Mouse (Mus musculus): ENCODE measurements around the gene Ssc4d.

Ssc4d gene

DNA sequence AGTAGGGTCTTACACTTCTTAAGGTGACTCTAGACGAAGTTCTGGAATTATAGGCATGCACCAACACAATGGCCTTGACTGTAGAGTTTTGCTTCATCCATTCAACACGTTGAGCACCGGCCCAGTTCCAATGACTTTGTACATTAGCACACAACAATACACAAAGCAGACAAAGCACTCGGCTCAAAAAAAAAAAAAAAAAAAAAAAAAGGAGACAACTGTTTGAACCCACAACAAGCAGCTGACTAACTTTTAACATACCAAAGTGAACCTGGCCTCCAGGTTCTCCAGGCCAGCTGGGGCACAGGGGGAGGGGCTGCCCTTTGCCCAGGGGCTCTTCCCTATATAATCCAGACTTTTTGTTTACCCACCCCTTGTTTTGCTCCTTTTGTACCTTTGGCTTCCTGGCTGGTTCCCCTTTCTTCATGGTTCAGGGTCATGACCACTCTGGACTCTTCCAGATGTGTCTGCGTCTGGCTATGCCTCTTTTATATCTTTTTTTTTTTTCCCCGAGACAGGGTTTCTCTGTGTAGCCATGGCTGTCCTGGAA, 38.6 kb downstream of the Ssc4d start:
- DNase-seq, result no peak

GRCm38 (mm10) chr5:135935176-135935523, 39.2 kb downstream of the Ssc4d start:
- DNase-seq, result no peak

GRCm38 (mm10) chr5:135934481-135935175, 39.7 kb downstream of the Ssc4d start, which contains the start of gene Ywhag:
Ywhag (minus strand) TSS chr5:135934616.
- DNase-seq, result peak; percentile 98

DNA sequence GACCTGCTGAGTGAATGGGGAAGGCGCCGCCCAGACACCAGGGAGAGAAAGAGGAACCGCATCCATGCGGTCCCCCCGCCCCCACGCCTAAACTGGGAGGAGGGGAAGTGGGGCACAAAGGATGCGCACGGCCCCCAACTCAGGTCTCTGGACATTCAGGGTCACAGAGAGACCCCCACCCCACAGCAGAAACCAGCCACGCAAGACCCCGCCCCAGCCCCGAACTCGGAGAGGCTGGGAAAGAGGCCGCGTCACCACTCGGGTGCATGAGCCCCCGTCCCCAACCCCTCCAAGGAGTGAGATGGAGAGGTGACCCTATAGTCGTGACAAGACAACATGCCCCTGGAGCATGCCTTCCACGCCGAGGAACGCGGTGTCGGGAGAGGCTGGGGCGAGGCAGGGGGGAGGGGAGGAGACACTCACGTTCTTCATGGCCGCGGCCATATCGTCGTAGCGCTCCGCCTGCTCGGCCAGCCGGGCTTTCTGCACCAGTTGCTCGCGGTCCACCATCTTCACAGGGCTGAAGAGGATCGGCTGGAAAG, 40.4 kb downstream of the Ssc4d start:
- peak; percentile 65 to 83 for DNase-seq

GRCm38 (mm10) chr5:135933222-135933899, 41.0 kb downstream of the Ssc4d start:
- DNase-seq, result no peak

- no peak for DNase-seq
Observed at GRCm38 (mm10) chr5:135932359-135932758, 42.0 kb downstream of the Ssc4d start.

DNA sequence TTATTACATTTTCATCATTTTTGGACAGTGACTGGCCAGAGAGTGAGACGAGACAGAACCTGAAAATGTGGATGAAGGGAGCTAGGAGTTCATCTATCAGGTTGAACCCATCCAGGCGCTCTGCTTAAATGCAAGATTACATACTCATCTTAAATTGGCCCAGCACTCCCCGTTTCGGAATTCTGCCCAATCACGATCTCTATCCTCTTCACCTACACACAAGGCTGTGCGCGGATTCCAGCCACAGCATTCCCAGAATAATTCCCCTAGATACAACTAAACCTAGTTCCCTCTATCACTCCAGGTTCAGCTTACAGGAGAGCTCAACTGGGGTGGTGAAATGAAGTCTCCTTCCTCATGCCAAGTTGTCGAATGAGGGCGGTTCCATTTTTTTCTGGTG, 42.8 kb downstream of the Ssc4d start:
- DNase-seq, result no peak

GRCm38 (mm10) chr5:135929685-135930424, 44.5 kb downstream of the Ssc4d start:
- no peak for DNase-seq

- DNase-seq, result no peak
Observed at GRCm38 (mm10) chr5:135923901-135924300, 50.4 kb downstream of the Ssc4d start.

- peak; percentile 55 for DNase-seq
Observed at GRCm38 (mm10) chr5:135919902-135920301, 54.4 kb downstream of the Ssc4d start.

DNA sequence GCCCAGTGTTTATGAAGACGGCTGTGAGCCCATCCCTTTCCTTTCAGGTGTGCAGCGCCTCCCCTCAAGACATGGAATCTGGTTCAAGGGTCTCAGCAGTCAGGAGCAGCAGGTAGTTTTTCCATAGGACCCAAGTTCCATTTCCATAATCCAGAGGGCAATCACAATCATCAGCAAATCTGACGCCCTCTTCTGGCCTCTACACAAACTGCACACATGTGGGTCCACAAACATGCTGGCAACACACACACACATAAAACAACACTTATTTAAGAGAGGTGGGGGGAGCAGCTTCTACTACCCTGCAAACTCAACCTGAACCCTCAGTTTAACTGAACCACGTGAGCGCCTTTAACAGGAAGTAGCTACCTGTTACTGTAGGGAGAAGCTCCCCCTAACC, 55.7 kb downstream of the Ssc4d start:
- DNase-seq, result no peak

DNA sequence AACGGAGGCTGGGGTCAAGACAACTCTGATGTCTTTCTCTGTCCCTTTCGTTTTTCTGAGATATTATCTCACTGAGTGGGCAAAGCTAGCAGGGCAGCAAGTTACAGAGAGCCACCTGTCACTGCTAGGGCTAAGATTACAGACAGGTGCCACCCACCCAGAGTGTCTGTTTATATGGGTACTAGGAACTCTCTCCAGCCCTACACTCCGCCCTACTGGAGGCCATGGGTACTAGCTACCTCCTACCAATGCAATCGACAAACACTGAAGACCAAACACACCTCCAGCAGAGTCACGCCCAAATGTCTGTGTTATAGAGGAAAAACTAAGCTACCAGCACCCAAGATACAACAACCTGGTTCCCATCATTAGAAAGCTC, 56.3 kb downstream of the Ssc4d start:
- no peak for DNase-seq

- no peak for DNase-seq
Observed at GRCm38 (mm10) chr5:135917327-135918058, 56.8 kb downstream of the Ssc4d start.

DNA sequence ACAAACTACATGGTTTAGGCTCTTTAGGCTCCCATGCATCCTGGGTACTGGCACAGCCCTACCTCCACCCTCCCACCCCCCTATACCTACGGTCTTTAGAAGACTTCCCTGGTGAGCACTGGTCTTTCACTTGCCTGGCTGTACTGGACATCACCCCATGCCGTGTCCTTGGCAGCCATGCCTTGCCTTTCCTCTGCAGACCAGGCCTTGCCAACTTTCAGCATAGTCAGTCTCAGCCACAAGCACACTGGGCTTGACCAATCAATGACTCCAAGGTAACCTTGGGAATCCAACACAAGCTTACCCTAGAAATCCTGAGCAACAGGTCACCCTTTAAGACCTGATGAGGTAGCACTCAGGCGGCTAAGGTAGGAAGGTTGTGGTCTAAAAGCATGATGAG, 57.7 kb downstream of the Ssc4d start:
- DNase-seq, result no peak

DNA sequence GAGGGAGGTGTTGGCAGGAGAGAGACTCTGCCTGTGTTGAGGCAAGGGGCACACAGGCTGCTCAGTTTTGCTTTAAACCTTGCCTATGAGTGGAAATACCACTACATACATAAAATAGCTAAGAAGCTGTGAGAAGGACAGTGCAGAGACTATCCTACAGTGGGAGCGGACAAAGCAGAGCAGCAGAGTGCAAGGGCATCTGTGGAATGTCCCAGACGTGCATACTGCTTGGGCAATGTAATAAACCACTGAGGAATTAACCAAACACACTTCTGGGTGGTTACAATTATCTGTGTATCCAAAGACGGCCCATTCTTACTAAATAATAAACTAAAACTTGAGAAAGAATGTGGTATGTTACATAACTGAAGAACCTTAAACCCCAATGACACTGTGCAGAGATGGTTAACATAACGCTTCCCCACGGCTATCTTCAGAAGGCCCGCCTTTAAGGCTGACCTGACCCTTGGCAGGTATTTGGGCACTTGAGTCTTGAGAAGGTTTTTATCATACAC, 58.2 kb downstream of the Ssc4d start:
- DNase-seq, result no peak

DNA sequence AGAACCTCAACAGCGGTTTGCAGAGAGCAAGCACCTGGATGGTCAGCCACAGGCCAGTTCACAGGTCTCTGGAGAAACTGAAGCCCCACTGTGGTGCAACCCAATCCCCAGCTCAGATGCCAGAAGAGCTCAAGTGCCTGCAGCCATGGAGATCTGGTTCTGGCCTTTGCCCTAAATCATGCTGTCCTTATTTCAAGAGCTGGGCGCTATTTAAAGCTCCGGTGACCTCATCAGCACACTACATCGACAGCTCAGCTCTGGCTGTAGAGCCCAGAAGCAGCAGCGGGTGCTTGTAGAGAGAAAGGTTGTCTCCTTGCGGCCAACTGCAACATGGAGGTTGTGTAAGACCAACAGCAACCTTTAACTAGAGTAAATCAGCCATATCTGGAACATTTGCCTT, 60.2 kb downstream of the Ssc4d start:
- peak; percentile 35 to 46 for DNase-seq

GRCm38 (mm10) chr5:135913201-135913600, 61.1 kb downstream of the Ssc4d start:
- DNase-seq, result no peak

DNA sequence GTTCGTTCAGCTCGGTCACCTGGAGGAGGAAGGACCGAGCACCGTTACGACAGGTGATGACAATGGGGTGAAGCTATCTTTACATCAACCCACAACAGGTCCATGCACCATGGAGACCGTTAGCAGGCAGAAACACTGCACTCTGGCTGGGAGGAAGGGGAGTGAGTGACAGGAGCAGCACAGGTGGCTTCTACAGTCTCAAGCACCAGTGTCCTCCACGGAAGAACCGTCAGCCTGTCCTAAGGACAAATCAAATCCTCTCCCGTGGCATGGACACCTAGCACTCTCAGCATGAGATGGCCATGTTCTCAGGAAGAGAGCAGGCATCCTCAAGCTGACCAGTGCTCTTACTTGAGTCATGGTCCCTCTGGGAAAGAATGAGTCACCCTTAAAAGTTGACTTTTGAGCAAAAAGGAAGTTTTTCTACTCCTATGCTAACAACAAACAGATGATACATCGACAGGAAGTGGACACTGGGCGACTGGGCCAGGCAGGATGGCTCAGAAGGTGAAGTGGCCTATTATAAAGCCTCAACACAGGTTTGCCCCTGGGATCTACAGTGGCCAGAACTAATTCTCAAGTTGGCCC, 62.6 kb downstream of the Ssc4d start:
- DNase-seq, result no peak

- DNase-seq, result no peak
Observed at GRCm38 (mm10) chr5:135910813-135911212, 63.5 kb downstream of the Ssc4d start.
